Mouse (Mus musculus) cerebellum, adult 18-20 months (tissue): ENCODE results near the gene Gmds.

Experiments used
- DNase-seq, 2 experiments: peaks; one replicate each; pipeline ENCODE4 v3.0.0; 2021

Gmds gene

GRCm38 (mm10) chr13:31929299-31929698 lies 409.2 kb downstream of the Gmds start:
- no peak for DNase-seq

- DNase-seq = no peak
These were observed 411.9 kb downstream of the Gmds start for GRCm38 (mm10) chr13:31926599-31926998.

- DNase-seq = no peak
These were observed 414.0 kb downstream of the Gmds start for GRCm38 (mm10) chr13:31924506-31924905.

DNA sequence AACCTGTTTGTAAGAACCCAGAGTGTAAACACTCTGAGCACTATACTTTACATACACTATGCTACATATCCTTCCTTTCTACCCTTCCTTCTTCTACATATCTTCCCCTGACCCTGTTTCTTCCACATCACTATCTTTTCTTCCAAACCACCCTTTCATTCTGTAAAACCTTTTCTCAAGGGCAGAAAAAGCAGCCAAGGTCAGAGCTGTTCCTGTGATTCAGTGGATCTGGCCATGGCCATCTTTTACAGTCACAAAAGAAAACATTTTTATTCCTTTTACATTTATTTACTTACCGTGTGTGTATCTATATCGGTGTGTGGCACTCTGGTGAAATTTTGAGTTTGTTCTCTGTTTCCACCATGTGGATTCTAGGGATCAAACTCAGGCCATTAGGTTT lies 418.8 kb downstream of the Gmds start:
- no peak for DNase-seq

- no peak for DNase-seq
These were observed 421.2 kb downstream of the Gmds start for GRCm38 (mm10) chr13:31917387-31917786.

DNA sequence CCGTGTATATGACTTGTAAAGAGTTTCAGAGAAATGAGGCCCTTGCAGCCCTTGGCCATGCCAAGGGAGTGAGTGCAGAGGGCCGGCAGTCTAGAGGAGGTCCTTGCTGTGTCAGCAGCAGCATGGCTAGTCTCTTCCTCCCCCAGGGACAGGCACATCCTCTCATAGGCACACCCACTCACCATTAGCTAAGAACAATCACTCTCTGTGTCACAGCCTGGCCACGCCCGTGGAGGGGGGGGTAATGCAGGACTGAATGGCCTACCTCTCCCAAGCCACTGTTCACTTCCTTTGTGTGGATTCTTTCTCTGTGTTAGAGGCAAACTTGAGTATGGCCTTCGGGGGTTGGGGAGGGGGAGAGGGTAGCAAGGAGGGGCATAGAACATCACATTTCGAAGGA lies 422.8 kb downstream of the Gmds start:
- no peak for DNase-seq

DNA sequence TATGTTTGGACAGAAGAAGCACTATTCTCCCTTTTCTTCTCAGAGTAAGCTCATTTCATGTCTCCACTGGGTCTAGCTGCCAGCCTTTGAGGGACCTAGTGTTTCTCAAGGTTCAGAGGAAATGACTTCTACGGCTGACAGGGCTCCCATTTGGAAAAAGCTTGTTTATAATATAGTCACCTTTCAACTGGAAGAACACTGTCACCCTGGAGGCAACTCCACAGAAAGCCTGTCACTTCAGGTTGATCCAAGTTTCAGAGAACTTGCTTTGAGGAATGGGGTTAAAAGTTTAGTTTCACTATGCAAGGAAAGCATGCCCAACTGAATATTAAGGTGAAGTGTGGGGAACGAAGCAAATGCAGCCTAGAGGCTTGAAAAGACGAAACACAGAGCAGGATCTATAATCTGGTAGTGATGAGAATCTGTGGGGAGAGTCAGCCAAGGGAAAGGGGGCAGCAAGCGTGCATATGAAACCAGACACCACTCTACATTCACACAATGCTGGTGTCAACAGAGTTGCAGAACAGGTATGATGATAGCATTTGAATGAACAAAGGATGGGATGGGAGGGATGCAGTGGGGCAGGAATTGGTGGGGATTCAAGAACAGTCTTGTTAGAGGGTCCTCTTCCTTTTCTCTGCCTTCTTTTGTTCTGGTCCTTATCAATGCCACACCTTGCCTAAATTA lies 423.5 kb downstream of the Gmds start:
- DNase-seq = no peak

DNA sequence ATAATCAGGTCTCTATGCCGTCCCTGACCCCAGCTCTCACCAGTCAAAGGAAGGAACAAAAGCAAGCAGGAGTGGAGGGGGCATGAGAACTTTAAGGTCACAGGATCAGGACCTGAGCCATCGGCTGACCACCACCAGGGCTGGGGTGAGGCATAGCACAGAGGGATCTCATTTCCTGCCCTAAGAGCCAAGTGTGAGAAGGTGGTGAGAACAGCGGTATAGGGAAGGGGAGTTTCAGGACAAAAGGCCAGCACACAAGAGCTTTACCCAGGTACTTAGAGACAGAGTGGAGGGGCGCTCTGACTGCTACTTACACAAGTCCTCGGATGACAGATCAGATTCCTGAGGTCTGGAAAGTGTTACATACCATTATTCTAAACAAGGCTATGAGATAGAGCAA lies 426.6 kb downstream of the Gmds start:
- no peak for DNase-seq

DNA sequence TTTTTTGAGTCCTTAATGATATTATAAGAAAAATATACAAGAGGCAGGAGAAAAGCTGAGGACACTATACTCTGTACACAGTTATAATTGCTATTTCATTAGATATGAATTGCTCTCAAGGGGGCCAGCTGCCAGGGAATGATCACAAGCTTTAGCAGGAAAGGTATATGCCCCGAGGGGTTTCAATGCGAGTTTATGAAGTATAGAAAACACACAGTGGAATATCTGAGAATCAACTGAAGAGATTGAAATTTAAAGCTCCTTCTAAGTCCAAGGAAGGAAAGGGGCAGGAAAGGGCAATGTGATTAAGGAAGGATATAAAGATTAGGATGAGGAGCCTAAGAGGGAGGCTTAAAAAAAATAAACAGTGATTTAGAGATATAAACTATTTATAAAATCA lies 427.2 kb downstream of the Gmds start:
- no peak for DNase-seq

- DNase-seq = no peak
These were observed 429.5 kb downstream of the Gmds start for GRCm38 (mm10) chr13:31909031-31909430.

GRCm38 (mm10) chr13:31906514-31906913 lies 432.0 kb downstream of the Gmds start:
- DNase-seq = no peak

DNA sequence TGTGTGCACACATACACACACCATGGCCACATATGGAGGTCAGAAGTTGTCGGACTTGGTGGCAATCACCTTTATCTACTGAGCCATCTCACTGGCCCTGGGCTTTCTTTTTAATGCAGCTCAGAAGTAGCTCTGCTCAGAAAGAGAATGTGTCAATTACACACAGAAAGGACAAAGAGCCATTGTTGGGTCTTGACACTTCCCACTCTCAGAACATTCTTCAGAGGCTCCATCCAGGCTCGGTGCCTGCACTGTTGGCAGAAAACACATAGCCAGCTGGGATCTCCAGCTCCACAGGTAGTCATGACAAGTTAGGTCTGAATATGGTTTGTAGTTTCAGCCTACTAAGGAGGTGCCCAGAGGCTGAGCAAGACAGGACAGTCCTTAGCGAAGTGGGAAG lies 438.3 kb downstream of the Gmds start:
- DNase-seq = no peak

DNA sequence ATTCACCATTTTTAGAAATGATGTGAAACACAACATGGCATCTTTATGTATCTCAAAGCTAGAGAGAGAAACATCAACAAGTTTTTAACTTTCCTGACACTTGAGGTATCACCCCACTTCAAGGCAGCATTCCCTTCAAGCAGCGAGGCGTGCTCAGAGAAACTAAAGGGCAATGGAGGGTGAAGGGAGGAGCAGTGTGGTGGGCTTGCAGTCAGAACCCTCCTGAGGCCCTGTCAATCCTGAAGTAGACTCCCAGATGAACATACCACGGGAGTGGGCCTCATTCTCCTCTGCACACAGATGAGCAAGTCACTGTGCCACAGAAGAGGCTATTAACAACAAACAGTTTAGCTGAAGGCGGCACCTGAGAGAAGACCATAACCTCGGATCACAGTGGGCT lies 439.1 kb downstream of the Gmds start:
- no peak for DNase-seq

DNA sequence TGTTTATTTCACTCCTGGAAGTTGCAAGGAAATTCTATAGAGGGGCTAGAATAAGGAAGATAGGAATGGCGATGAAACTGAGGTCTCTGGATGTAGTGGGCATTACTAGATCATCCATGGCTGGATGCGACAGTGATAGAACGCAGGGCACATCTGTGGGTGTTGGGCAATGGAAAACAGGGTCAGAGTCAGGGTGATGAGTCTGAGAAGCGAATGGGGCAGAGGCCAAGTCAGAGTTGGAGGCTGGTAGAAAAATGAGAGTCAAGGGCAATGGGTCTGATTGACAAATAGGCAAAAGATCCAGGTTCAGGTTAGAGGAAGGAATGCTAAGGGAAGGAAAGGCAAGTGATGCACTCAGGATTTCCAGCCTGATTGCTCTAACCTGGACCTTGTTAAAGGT lies 441.0 kb downstream of the Gmds start:
- no peak for DNase-seq

- no peak for DNase-seq
These were observed 444.0 kb downstream of the Gmds start for GRCm38 (mm10) chr13:31894511-31894910.

DNA sequence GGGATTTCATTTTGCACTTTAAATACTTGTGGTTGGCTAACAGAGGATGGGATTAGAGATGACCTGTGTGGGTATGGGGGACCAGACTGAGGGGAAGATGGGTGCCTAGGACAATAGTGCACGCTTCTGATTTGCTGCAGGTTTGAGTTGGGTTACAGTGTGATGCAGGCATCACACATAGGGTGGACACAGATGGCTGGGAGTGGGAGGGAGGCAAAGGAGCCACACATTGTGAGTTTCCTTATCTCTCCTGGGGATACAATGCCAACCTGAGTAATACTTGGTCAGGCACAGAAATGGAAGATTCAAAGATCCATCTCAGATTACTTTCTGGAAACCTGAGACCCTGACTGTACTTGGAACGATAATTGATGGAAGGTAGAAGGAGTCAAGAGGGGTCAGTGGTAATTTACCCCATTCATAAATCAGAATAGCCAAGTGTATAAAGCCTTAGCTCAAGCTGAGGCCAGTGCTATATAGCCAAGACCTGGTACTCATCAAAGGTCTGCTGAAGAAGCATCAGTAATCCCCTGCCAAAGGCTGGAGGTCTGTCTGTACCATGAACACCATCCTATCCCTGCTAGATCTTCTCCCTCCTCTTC lies 445.5 kb downstream of the Gmds start:
- no peak for DNase-seq

DNA sequence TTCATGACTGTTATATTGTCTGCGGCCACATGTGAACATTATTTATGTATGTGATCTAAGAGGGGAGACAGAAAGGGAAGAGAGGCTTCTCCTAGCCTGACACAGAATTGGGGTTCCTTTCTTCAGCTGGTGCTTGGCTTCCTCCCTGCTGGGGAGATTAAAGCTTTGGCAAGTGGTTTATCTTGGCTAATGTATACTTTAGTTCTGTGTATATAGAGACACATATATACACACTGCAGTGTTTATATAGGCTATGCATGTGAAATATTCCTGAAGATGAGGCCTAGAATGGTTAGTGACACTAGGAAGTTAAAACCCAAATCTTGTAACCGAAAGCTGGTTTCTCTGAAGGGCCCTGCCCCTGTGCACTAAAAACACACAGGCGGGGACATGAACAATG lies 450.0 kb downstream of the Gmds start:
- DNase-seq = no peak

- DNase-seq = no peak
These were observed 452.8 kb downstream of the Gmds start for GRCm38 (mm10) chr13:31885769-31886168.

- DNase-seq = no peak
These were observed 459.6 kb downstream of the Gmds start for GRCm38 (mm10) chr13:31878805-31879477.

- no peak for DNase-seq
These were observed 461.5 kb downstream of the Gmds start for GRCm38 (mm10) chr13:31877061-31877460.

DNA sequence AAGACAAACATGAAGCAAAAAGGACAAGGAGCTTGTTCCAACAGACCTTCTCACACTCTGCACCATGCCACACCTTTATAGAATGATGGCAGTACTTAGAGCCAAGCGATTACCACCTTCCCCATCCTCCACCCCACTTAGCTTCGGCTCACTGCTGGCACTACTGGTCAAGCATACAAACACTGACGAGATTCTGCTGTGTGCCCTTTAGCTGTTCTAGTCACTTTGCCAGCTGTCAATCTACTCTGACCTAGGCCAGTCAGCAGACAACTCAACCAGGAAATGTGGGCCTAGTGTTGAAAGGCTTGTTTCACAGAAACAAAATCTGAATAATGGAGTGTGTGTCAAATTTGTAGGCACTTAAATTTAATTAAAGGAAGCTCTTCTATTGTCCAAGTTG lies 464.1 kb downstream of the Gmds start:
- no peak for DNase-seq

DNA sequence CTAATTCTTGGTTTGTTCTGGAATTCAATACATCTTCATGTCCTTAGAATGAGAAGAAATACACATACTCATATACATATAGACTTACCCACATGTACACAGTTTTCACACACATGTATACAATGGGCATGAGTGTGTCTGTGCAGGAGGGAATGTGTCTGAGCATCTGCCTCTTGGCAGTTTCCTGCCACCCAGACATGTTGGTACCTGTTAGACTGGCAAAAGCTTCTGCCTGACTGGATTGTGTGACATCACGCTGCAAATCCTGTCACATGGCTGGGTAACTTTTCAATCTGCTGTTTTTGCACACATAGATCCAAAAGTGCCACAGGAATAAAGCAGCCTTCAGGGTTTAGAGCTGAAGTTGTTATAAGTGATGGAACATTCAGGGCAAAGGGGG lies 465.3 kb downstream of the Gmds start:
- DNase-seq = no peak

DNA sequence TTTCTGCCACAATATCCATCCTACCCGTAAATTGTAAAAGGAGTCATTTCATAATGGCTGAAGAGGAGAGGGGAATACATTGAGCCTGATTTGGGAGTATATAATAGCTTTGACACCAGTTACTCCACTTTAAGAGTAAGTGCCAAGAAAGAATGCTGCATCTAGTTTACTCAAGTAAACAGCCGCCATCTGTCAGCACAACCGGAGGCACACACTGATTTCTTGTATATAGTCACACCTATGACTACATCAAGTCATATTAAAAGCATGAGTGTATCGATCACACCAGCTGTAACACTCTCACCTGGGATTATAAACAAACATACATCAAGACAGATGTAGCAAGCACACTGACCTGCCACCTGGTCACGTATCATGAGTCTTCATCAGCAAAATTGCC lies 473.8 kb downstream of the Gmds start:
- no peak for DNase-seq

DNA sequence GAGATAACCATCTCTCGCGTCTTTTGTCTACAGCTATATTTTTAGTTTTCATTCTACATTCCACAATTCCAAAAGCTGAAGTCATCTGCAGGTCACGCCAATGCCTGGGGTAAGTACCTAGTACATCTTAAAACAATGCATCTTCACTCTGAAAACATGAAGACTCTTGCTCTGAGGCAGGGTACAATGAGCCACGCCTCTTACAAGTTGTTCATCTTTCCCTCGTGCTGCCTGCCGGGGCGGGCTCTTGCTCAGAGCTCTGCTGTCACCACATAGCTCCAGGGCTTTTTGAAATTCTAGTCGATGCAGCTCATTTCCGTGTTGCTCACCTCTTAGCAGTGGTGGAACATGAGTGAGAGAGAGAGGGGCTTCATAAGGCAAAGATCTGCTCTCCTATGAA lies 475.1 kb downstream of the Gmds start:
- no peak for DNase-seq

DNA sequence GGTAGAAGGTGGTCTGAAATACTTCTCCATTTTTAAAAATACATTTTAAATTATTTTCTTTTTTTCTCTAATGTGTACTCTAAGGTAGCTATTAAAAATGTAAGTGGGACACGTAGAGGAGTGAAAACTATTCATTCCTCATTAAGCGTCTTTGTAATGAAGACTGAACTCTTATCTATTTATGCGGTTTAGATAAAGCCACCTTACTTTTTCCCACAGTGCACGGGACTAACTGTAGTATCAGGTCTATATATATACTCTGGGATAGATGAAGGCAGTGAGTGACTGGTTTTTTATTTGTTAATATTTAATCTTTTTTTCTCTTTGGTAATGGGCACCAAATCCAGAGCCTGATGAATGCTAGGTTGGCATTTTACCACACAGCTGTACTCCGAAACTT lies 478.3 kb downstream of the Gmds start:
- no peak for DNase-seq
